Mouse (Mus musculus) layer of hippocampus, postnatal 10 days (tissue): ENCODE measurements at regions not wholly inside any gene's neighbourhood (a gene's known extent, or its start where the extent isn't known, plus 50 kb on each side); places are given as distances from the start of the nearest gene placed in this dataset.

Source experiments
- DNase-seq, 2 experiments: peaks; one replicate each; pipeline ENCODE4 v3.0.0; 2021; ENCODE audit warnings: low spot score in 2 of 2

- no peak for DNase-seq
Observed at GRCm38 (mm10) chr2:158909086-158909485, 114.5 kb downstream of the Dhx35 start.

GRCm38 (mm10) chr2:158910325-158910724, 115.7 kb downstream of the Dhx35 start:
- no peak for DNase-seq

- DNase-seq: no peak
Observed at GRCm38 (mm10) chr2:158911191-158911590, 116.6 kb downstream of the Dhx35 start.

GRCm38 (mm10) chr2:158912631-158913258, 118.1 kb downstream of the Dhx35 start:
- DNase-seq: peak; percentile 69 to 76

- DNase-seq: no peak
Observed at GRCm38 (mm10) chr2:158917398-158917797, 122.8 kb downstream of the Dhx35 start.

GRCm38 (mm10) chr2:158918312-158918711, 123.7 kb downstream of the Dhx35 start:
- DNase-seq: no peak

- no peak for DNase-seq
Observed at GRCm38 (mm10) chr2:158921342-158922255, 127.0 kb downstream of the Dhx35 start.

- DNase-seq: no peak
Observed at GRCm38 (mm10) chr2:158922766-158923165, 128.2 kb downstream of the Dhx35 start.

- no peak for DNase-seq
Observed at GRCm38 (mm10) chr2:158929507-158929906, 134.9 kb downstream of the Dhx35 start.

- DNase-seq: peak; percentile 66 to 75
Observed at GRCm38 (mm10) chr2:158937948-158938565, 143.4 kb downstream of the Dhx35 start.

GRCm38 (mm10) chr2:158949418-158949817, 154.8 kb downstream of the Dhx35 start:
- peak in 1 of 2 experiments; percentile 15 for DNase-seq

- DNase-seq: no peak
Observed at GRCm38 (mm10) chr2:158951061-158951460, 156.5 kb downstream of the Dhx35 start.

GRCm38 (mm10) chr2:158956888-158957287, 162.3 kb downstream of the Dhx35 start:
- peak in 1 of 2 experiments; percentile 24 for DNase-seq

GRCm38 (mm10) chr2:158965003-158965665, 170.5 kb downstream of the Dhx35 start:
- DNase-seq: peak; percentile 76 to 82

GRCm38 (mm10) chr2:158972178-158972577, 177.6 kb downstream of the Dhx35 start:
- DNase-seq: no peak

- DNase-seq: peak; percentile 25 to 39
Observed at GRCm38 (mm10) chr2:158985529-158986148, 191.0 kb downstream of the Dhx35 start.

GRCm38 (mm10) chr2:159002481-159003186, 208.0 kb downstream of the Dhx35 start:
- peak; percentile 13 to 31 for DNase-seq

GRCm38 (mm10) chr2:159003187-159003497, 208.5 kb downstream of the Dhx35 start:
- no peak for DNase-seq

- peak; percentile 67 to 75 for DNase-seq
Observed at GRCm38 (mm10) chr2:159004417-159004816, 209.8 kb downstream of the Dhx35 start.

GRCm38 (mm10) chr2:159012725-159013124, 218.1 kb downstream of the Dhx35 start:
- DNase-seq: no peak
